15 mouse cellular contexts compared by ENCODE assay signal in the genomic region with DNA sequence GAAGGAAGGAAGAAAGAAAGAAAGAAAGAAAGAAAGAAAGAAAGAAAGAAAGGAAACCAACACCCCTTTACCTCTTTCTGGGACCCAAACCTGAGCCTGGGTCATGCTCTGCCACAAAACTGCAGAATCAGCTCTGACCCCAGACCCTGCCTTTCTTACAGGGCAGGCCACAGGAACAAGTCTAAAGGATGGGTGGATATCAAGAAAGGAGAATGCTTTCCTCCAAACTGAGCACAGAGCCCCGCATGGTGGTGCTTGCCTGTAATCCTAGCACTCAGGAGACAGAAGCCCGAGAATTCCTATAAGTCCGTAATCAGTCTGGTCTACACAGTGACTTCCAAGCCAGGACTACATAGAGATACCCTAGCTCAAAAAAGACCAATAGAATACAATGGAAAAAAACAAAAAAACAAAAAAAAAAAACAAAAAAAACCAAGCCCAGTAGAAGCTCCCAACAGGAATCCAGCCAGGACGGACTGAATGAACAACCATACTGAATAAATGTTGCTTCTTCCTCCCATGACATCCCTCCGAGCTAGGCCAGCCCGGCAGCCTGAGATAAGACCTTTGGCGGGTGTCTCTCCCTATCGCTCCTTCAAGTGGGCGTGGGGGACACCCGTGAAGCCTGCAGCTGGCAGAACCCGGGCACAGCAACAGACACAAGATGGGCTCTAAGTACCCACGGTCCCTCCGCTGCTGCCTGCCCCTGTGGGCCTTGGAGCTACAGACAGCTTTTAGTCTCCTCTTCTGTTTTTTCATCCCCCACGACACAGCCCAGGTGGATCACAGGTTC. TPM values are rescaled to one million over a fixed set of nuclear protein-coding genes. Genes with fewer than 3 reads are reported as not detected.
DNase-seq lines count a peak whose midpoint lies in the region; ATAC-seq and TF ChIP-seq lines count a peak whose summit lies in the region.
"Had no signal": no experiment of that assay in that cellular context is flagged by ENCODE, and none has a peak within 500 bp of the region (broad histone marks: within the 10 kb centered on the region; RNA-seq: fewer than 3 reads in every experiment).

Gene Rhd, plus strand, starts transcription at position 600 of the 793 bp plus-strand sequence.

- H3K4me3 ChIP-seq in hindbrain, embryonic 11.5 days (ENCODE audit: low read depth, low read length): no peak within 1 kb of the TSS
- H3K4me3 ChIP-seq in hindbrain, embryonic 13.5 days: no peak within 1 kb of the TSS
- H3K4me3 ChIP-seq in MEL (ENCODE audit: control insufficient read depth in 1 of 2, insufficient read depth in 1 of 2, low read depth in 2 of 2, low read length in 2 of 2): peak within 1 kb of the TSS; percentile 56 to 77
- peak within 1 kb of the TSS; percentile 61 for H3K4me3 ChIP-seq in liver, postnatal 0 days (ENCODE audit: low read depth, low read length)
- H3K4me3 ChIP-seq in layer of hippocampus, adult 2 months: no peak within 1 kb of the TSS
- no peak within 1 kb of the TSS for H3K4me3 ChIP-seq in lung, postnatal 0 days (ENCODE audit: low read depth, low read length)
- H3K4me3 ChIP-seq: embryonic facial prominence, embryonic 13.5 days; myocyte had no signal

- no peak within 1 kb of the TSS for H3K9ac ChIP-seq in hindbrain, embryonic 11.5 days (ENCODE audit: low read depth, low read length)
- H3K9ac ChIP-seq in hindbrain, embryonic 13.5 days: no peak within 1 kb of the TSS
- H3K9ac ChIP-seq in MEL (ENCODE audit: control insufficient read depth, low read depth, low read length, poor library complexity, severe bottlenecking): peak within 1 kb of the TSS; percentile 73
- peak within 1 kb of the TSS; percentile 88 for H3K9ac ChIP-seq in liver, postnatal 0 days (replicated peaks)
- no peak within 1 kb of the TSS for H3K9ac ChIP-seq in lung, postnatal 0 days (replicated peaks; ENCODE audit: low read depth)
- H3K9ac ChIP-seq: embryonic facial prominence, embryonic 13.5 days had no signal

- TF ChIP-seq RAD21 in MEL (IDR thresholded peaks at IDR 0.05; ENCODE audit: low read depth, low read length): no peak

- WGBS in hindbrain, embryonic 11.5 days: 73% methylated on average over 14 of the region's 14 CpGs
- 74% methylated on average over 14 of the region's 14 CpGs for WGBS in hindbrain, embryonic 13.5 days
- 41% methylated on average over 14 of the region's 14 CpGs for WGBS in liver, postnatal 0 days (ENCODE audit: insufficient replicate concordance)
- WGBS in lung, postnatal 0 days: 64% methylated on average over 14 of the region's 14 CpGs

- H3K27ac ChIP-seq in hindbrain, embryonic 11.5 days (ENCODE audit: low read depth, low read length): no peak within 1 kb of the TSS; the same call in 1 of the 2 replicates
- H3K27ac ChIP-seq in hindbrain, embryonic 13.5 days: no peak within 1 kb of the TSS
- H3K27ac ChIP-seq in MEL (ENCODE audit: control insufficient read depth, low read depth, low read length): peak within 1 kb of the TSS; percentile 85
- H3K27ac ChIP-seq in liver, postnatal 0 days (ENCODE audit: low read depth): peak within 1 kb of the TSS; percentile 92
- no peak within 1 kb of the TSS for H3K27ac ChIP-seq in layer of hippocampus, adult 2 months
- H3K27ac ChIP-seq in lung, postnatal 0 days (ENCODE audit: low read length): no peak within 1 kb of the TSS
- H3K27ac ChIP-seq: embryonic facial prominence, embryonic 13.5 days had no signal

- H3K4me2 ChIP-seq in hindbrain, embryonic 11.5 days (replicated peaks; ENCODE audit: low read depth, low read length): no peak within 1 kb of the TSS
- no peak within 1 kb of the TSS for H3K4me2 ChIP-seq in hindbrain, embryonic 13.5 days
- peak within 1 kb of the TSS; percentile 76 for H3K4me2 ChIP-seq in liver, postnatal 0 days (ENCODE audit: low read depth, low read length)
- H3K4me2 ChIP-seq in lung, postnatal 0 days (replicated peaks; ENCODE audit: low read depth, low read length): no peak within 1 kb of the TSS
- H3K4me2 ChIP-seq: embryonic facial prominence, embryonic 13.5 days had no signal

- peak; percentile 75 to 82 for TF ChIP-seq EP300 in MEL (IDR thresholded peaks at IDR 0.05; ENCODE audit: low read depth in 1 of 2, low read length in 2 of 2)
- peak; percentile 86 for TF ChIP-seq EP300 in liver, postnatal 0 days (IDR thresholded peaks at IDR 0.05; ENCODE audit: low read depth)
- no peak for TF ChIP-seq EP300 in lung, postnatal 0 days (IDR thresholded peaks at IDR 0.05)

- ATAC-seq in hindbrain, embryonic 11.5 days (ENCODE audit: low FRiP score): no peak
- ATAC-seq in hindbrain, embryonic 13.5 days (ENCODE audit: low FRiP score): no peak
- peak; percentile 68 for ATAC-seq in erythroblast, adult 5-6 weeks (replicated peaks; ENCODE audit: low FRiP score, poor library complexity, severe bottlenecking)
- peak; percentile 73 for ATAC-seq in liver, postnatal 0 days
- ATAC-seq in lung, postnatal 0 days: no peak

- peaks cover 10% of the 10 kb centered on the region for H3K27me3 ChIP-seq in hindbrain, embryonic 11.5 days (ENCODE audit: control insufficient read depth, insufficient read depth, low read length)
- peaks cover 15% of the 10 kb centered on the region for H3K27me3 ChIP-seq in hindbrain, embryonic 13.5 days
- no peaks in the 10 kb centered on the region for H3K27me3 ChIP-seq in MEL (ENCODE audit: control insufficient read depth in 1 of 2, insufficient read depth in 2 of 2, low read length in 2 of 2)
- no peaks in the 10 kb centered on the region; the same call in none of the 2 replicates for H3K27me3 ChIP-seq in liver, postnatal 0 days (ENCODE audit: insufficient read depth, low read length)
- H3K27me3 ChIP-seq in lung, postnatal 0 days (replicated peaks; ENCODE audit: insufficient read depth, low read length): no peaks in the 10 kb centered on the region

- H3K4me1 ChIP-seq in hindbrain, embryonic 11.5 days (replicated peaks; ENCODE audit: control insufficient read depth, insufficient read depth, low read length): no peaks in the 10 kb centered on the region
- peaks cover 7% of the 10 kb centered on the region; the same call in 1 of the 2 replicates for H3K4me1 ChIP-seq in hindbrain, embryonic 13.5 days (replicated peaks)
- H3K4me1 ChIP-seq in MEL (ENCODE audit: control insufficient read depth in 1 of 2, insufficient read depth in 2 of 2, low read length in 2 of 2): peaks cover 16 to 32% of the 10 kb centered on the region in 2 experiments
- peaks cover 12% of the 10 kb centered on the region for H3K4me1 ChIP-seq in liver, postnatal 0 days (ENCODE audit: insufficient read depth)
- no peaks in the 10 kb centered on the region for H3K4me1 ChIP-seq in lung, postnatal 0 days (ENCODE audit: insufficient read depth, low read depth, low read length)

- no peaks in the 10 kb centered on the region for H3K9me3 ChIP-seq in hindbrain, embryonic 11.5 days (ENCODE audit: control insufficient read depth, low read length)
- no peaks in the 10 kb centered on the region for H3K9me3 ChIP-seq in hindbrain, embryonic 13.5 days
- H3K9me3 ChIP-seq in MEL (replicated peaks; ENCODE audit: insufficient read depth, low read length): no peaks in the 10 kb centered on the region
- no peaks in the 10 kb centered on the region for H3K9me3 ChIP-seq in liver, postnatal 0 days (ENCODE audit: low read length)
- no peaks in the 10 kb centered on the region for H3K9me3 ChIP-seq in lung, postnatal 0 days (ENCODE audit: low read length)
- H3K9me3 ChIP-seq: embryonic facial prominence, embryonic 13.5 days had no signal

- DNase-seq in hindbrain, embryonic 11.5 days (ENCODE audit: low spot score): no peak
- DNase-seq in MEL (ENCODE audit: low read depth, low spot score): peak; percentile 81
- DNase-seq in liver, postnatal 0 days: peak; percentile 76
- no peak for DNase-seq in layer of hippocampus, adult 2 months (ENCODE audit: low spot score in 2 of 2)
- DNase-seq in gastrocnemius, adult 8-10 months (ENCODE audit: low spot score in 2 of 2): no peak
- no peak for DNase-seq in lung, postnatal 0 days (ENCODE audit: low spot score)
- DNase-seq: cerebellum, adult 11 months; gastrocnemius, postnatal 10 days; heart, postnatal 10 days; kidney, postnatal 10 days; lung, postnatal 4 days had no signal

- TF ChIP-seq CTCF in MEL (IDR thresholded peaks at IDR 0.05 in 2 of 3, conservative IDR thresholded peaks at IDR 0.05 in 1 of 3; ENCODE audit: control insufficient read depth in 1 of 3, insufficient read depth in 1 of 3, low read depth in 2 of 3, low read length in 3 of 3, poor library complexity in 1 of 3, severe bottlenecking in 1 of 3): no peak
- TF ChIP-seq CTCF in liver, postnatal 0 days (IDR thresholded peaks at IDR 0.05; ENCODE audit: low read depth): no peak
- TF ChIP-seq CTCF in layer of hippocampus, adult 2 months (conservative IDR thresholded peaks at IDR 0.05): no peak
- no peak for TF ChIP-seq CTCF in lung, postnatal 0 days (IDR thresholded peaks at IDR 0.05)

- no peaks in the 10 kb centered on the region for H3K36me3 ChIP-seq in hindbrain, embryonic 11.5 days (ENCODE audit: control insufficient read depth, insufficient read depth, low read length)
- no peaks in the 10 kb centered on the region for H3K36me3 ChIP-seq in hindbrain, embryonic 13.5 days
- H3K36me3 ChIP-seq in MEL (ENCODE audit: control insufficient read depth in 1 of 2, insufficient read depth in 2 of 2, low read length in 2 of 2): peaks cover 0 to 26% of the 10 kb centered on the region in 2 experiments; a peak in 2 of 4 replicates
- peaks cover 4% of the 10 kb centered on the region; the same call in 1 of the 2 replicates for H3K36me3 ChIP-seq in liver, postnatal 0 days (replicated peaks; ENCODE audit: insufficient read depth, low read length)
- H3K36me3 ChIP-seq in lung, postnatal 0 days (ENCODE audit: insufficient read depth, low read length): no peaks in the 10 kb centered on the region
- H3K36me3 ChIP-seq: embryonic facial prominence, embryonic 13.5 days had no signal

- H3K79me2 ChIP-seq in MEL (ENCODE audit: control insufficient read depth, insufficient read depth, low read length, poor library complexity): no peaks in the 10 kb centered on the region

- TF ChIP-seq POLR2A in MEL (IDR thresholded peaks at IDR 0.05; ENCODE audit: control insufficient read depth in 1 of 2, insufficient read depth in 1 of 2, low read depth in 1 of 2, low read length in 2 of 2, poor library complexity in 1 of 2): peak; percentile 28 to 47; a peak in 2 of 4 replicates

TF ChIP-seq in MEL, 35 proteins besides CTCF, POLR2A, EP300 and RAD21 (continues in another document):
- TF ChIP-seq USF1 (IDR thresholded peaks at IDR 0.05; ENCODE audit: low read depth, low read length): no peak

RNA-seq across cellular contexts. Expression of gene Rhd, which starts in this region (rescaled TPM):
- 15.1 and 19.4 TPM in 2 replicates for polyA plus RNA-seq in hindbrain, embryonic 11.5 days (2014; fragmentation: Nextera tagmentation; extraction: Ambion mirVana)
- 1.3 and 2.3 TPM in 2 replicates for polyA plus RNA-seq in hindbrain, embryonic 13.5 days (2015; fragmentation: Nextera tagmentation; extraction: Ambion mirVana)
- 64.8 and 176 TPM in 2 replicates for total RNA-seq in MEL (2012; rRNA removed)
- polyA plus RNA-seq in MEL (2012; ENCODE audit: insufficient read depth in 1 of 2, insufficient read length in 2 of 2, low read depth in 1 of 2, low replicate concordance in 2 of 2, missing spikeins in 1 of 2): 10 to 100 TPM in 1 of 2 experiments, not detected in 1; 49.9 TPM
- total RNA-seq in erythroblast, adult 5-6 weeks (2015; ENCODE audit: low replicate concordance): 408 and 436 TPM in 2 replicates
- 820 and 839 TPM in 2 replicates for total RNA-seq in erythroblast, adult 5-6 weeks (2017; ENCODE audit: low replicate concordance)
- 207 and 214 TPM in 2 replicates for polyA plus RNA-seq in liver, postnatal 0 days (2015; fragmentation: Nextera tagmentation; extraction: Ambion mirVana)
- total RNA-seq in layer of hippocampus, adult 2 months (2021): not detected
- not detected for total RNA-seq in gastrocnemius, adult 8-10 months (2022)
- 1.5 and 2.8 TPM in 2 replicates for polyA plus RNA-seq in lung, postnatal 0 days (2015; fragmentation: Nextera tagmentation; extraction: Ambion mirVana)

Comparison
In these comparisons a context has a peak if more than half of its experiments do, and no peak if none do; other contexts are left out.
1. RNA of gene Rhd (total RNA-seq): 408 to 839 TPM in erythroblast, adult 5-6 weeks and 64.8 to 176 TPM in MEL; not detected in layer of hippocampus, adult 2 months and not detected in gastrocnemius, adult 8-10 months; every median in the first group is over 10 times any median in the second.
2. ATAC-seq: peak in erythroblast, adult 5-6 weeks (single experiment) and liver, postnatal 0 days (single experiment); none in hindbrain, embryonic 11.5 days (single experiment), hindbrain, embryonic 13.5 days (single experiment) and lung, postnatal 0 days (single experiment).
3. DNase-seq: peak in MEL (single experiment) and liver, postnatal 0 days (single experiment); none in hindbrain, embryonic 11.5 days (single experiment), layer of hippocampus, adult 2 months (0 of 2), gastrocnemius, adult 8-10 months (0 of 2) and lung, postnatal 0 days (single experiment).
4. H3K27ac ChIP-seq: peak in MEL (single experiment) and liver, postnatal 0 days (single experiment); none in hindbrain, embryonic 11.5 days (single experiment), hindbrain, embryonic 13.5 days (single experiment), layer of hippocampus, adult 2 months (single experiment) and lung, postnatal 0 days (single experiment).
5. H3K4me3 ChIP-seq: peak in MEL (2 of 2) and liver, postnatal 0 days (single experiment); none in hindbrain, embryonic 11.5 days (single experiment), hindbrain, embryonic 13.5 days (single experiment), layer of hippocampus, adult 2 months (single experiment) and lung, postnatal 0 days (single experiment).
6. H3K9ac ChIP-seq: peak in MEL (single experiment) and liver, postnatal 0 days (single experiment); none in hindbrain, embryonic 11.5 days (single experiment), hindbrain, embryonic 13.5 days (single experiment) and lung, postnatal 0 days (single experiment).